21 mouse cellular contexts compared by ENCODE assay signal in the genomic region with DNA sequence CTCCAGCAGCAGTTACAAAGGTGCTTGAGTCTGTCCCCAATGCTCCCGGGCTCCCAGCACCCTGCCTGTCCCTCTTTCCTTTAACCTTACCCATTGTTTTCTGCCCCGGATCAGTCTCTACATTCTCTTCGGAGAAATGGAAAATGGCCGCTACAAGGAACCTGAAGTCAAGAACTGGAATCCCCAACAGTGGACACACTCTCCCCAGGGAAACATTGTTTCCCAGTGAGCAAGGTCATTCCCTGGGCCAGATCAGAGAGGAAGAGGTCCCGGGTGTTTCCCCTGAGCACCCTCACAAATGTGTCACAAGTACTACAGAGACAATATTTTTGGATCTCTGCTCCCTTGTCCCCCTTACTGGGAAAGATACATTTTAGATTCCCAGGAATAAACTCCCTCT. TPM values are rescaled to one million over a fixed set of nuclear protein-coding genes. Genes with fewer than 3 reads are reported as not detected.
"Had no signal": no experiment of that assay in that cellular context is flagged by ENCODE, and none has a peak within 500 bp of the region (broad histone marks: within the 10 kb centered on the region; RNA-seq: fewer than 3 reads in every experiment).

No protein-coding gene starts in this region.

- H3K27me3 ChIP-seq: limb, embryonic 12.5 days; limb, embryonic 15.5 days had no signal

- H3K4me3 ChIP-seq: left cerebral cortex, adult 2 months; limb, embryonic 12.5 days; limb, embryonic 15.5 days had no signal

- H3K4me2 ChIP-seq: limb, embryonic 12.5 days; limb, embryonic 15.5 days; liver, embryonic 11.5 days; lung, embryonic 14.5 days had no signal

- ATAC-seq: liver, postnatal 0 days; lung, postnatal 0 days had no signal

- DNase-seq: kidney, adult 9 months; layer of hippocampus, postnatal 36 days; liver, postnatal 0 days; lung, embryonic 14.5 days; midbrain, embryonic 14.5 days; thymus, adult 18-20 months; thymus, postnatal 36 days had no signal

- H3K36me3 ChIP-seq: limb, embryonic 12.5 days; limb, embryonic 15.5 days had no signal

- H3K27ac ChIP-seq: left cerebral cortex, adult 2 months; limb, embryonic 12.5 days; limb, embryonic 15.5 days; liver, embryonic 14.5 days; macrophage had no signal

- H3K9me3 ChIP-seq: limb, embryonic 12.5 days; limb, embryonic 15.5 days had no signal

- H3K9ac ChIP-seq: limb, embryonic 12.5 days; limb, embryonic 15.5 days; liver, embryonic 14.5 days; liver, postnatal 0 days; lung, embryonic 14.5 days had no signal

RNA-seq across cellular contexts. Expression of a gene that starts 55.0 kb away (rescaled TPM):
- total RNA-seq: layer of hippocampus, postnatal 10 days; left cerebral cortex, postnatal 10 days had no signal
- polyA plus RNA-seq: large intestine, adult 2 months; liver, embryonic 11.5 days; liver, postnatal 0 days; macrophage; midbrain, embryonic 14.5 days; neural tube, embryonic 11.5 days; neural tube, embryonic 14.5 days; small intestine, adult 2 months; spleen, adult 2 months had no signal
